Mouse (Mus musculus) gastrocnemius, postnatal 14 days (tissue): Measurements from ENCODE around the gene Dcps. TPM values are rescaled to one million over a fixed set of nuclear protein-coding genes. Genes with fewer than 3 reads are reported as not detected.

Experiments
- DNase-seq: peaks from one replicate; pipeline ENCODE4 v3.0.0; 2021; ENCODE audit warnings: mixed read lengths
- intact Hi-C: fragments of 180-260 bp; cut with DNase I; formaldehyde crosslinking; loops from one replicate; pipeline ENCODE4 v1.15.1; 2025; ENCODE audit warnings: low total_unique reads
- long read RNA-seq, 2 experiments: library from polyadenylated mRNA; stranded (forward); transcript quantifications; one replicate each; pipeline ENCODE4 v2.0.0; 2021
- total RNA-seq, 2 experiments: library from RNA; stranded (reverse); gene quantifications; 2 replicates each; pipeline ENCODE4 v1.2.3; 2021

Dcps gene
- total RNA-seq = 1 to 10 TPM; 5.8 to 7.4 TPM
- long read RNA-seq, experiment 1, transcript Dcps-201 (6 exons, 1,274 nt) = major isoform, 9 of 11 reads
- long read RNA-seq, experiment 1, partial matches to known transcripts = 1 of 11 reads
- long read RNA-seq, experiment 1, other reads (novel, unspliced or antisense) = 0 of 11 reads
- long read RNA-seq, experiment 2, transcript Dcps-201 (6 exons, 1,274 nt) = major isoform, 7 of 7 reads
- long read RNA-seq, experiment 2, partial matches to known transcripts = 0 of 7 reads
- long read RNA-seq, experiment 2, other reads (novel, unspliced or antisense) = 0 of 7 reads

- intact Hi-C loops = no loop called here
- peak; percentile 93 for DNase-seq
Measured at GRCm38 (mm10) chr9:35175251-35176123, at the start of gene Dcps. Gene Dcps, minus strand, starts transcription at chr9:35176061.

GRCm38 (mm10) chr9:35223466-35223865, 47.6 kb upstream of the Dcps start:
- no peak for DNase-seq
- intact Hi-C loops = no loop called here

GRCm38 (mm10) chr9:35217963-35218362, 42.1 kb upstream of the Dcps start:
- intact Hi-C loops = no loop called here
- DNase-seq = no peak

GRCm38 (mm10) chr9:35211573-35212511, 36.0 kb upstream of the Dcps start:
- intact Hi-C loops = no loop called here
- DNase-seq = no peak

GRCm38 (mm10) chr9:35210542-35211474, 34.9 kb upstream of the Dcps start, which contains the start of gene Foxred1:
Gene Foxred1, minus strand, starts transcription at chr9:35211055.
- peak; percentile 99 for DNase-seq
- intact Hi-C loops = no loop called here

- intact Hi-C loops = no loop called here
- DNase-seq = peak; percentile 66
Measured at GRCm38 (mm10) chr9:35204421-35204820, 28.6 kb upstream of the Dcps start.

- no peak for DNase-seq
- intact Hi-C loops = no loop called here
Measured at GRCm38 (mm10) chr9:35203536-35203935, 27.7 kb upstream of the Dcps start.

- no peak for DNase-seq
- intact Hi-C loops = no loop called here
Measured at GRCm38 (mm10) chr9:35200529-35201060, 24.7 kb upstream of the Dcps start.

- intact Hi-C loops = no loop called here
- DNase-seq = peak; percentile 95
Measured at GRCm38 (mm10) chr9:35199772-35200471, 24.1 kb upstream of the Dcps start, which contains the start of the genes Srpr and Tirap. Gene Srpr, plus strand, starts transcription at chr9:35200175. Gene Tirap, minus strand, starts transcription at chr9:35200291.

GRCm38 (mm10) chr9:35198945-35199771, 23.3 kb upstream of the Dcps start:
- DNase-seq = no peak

GRCm38 (mm10) chr9:35198351-35198750, 22.5 kb upstream of the Dcps start:
- intact Hi-C loops = no loop called here
- DNase-seq = no peak

More at GRCm38 (mm10) chr9:35198945-35199771, 23.3 kb upstream of the Dcps start:
- intact Hi-C loops = no loop called here

GRCm38 (mm10) chr9:35197625-35198024, 21.8 kb upstream of the Dcps start:
- DNase-seq = no peak
- intact Hi-C loops = no loop called here

GRCm38 (mm10) chr9:35194048-35194447, 18.2 kb upstream of the Dcps start:
- intact Hi-C loops = no loop called here

GRCm38 (mm10) chr9:35192983-35193542, 17.2 kb upstream of the Dcps start:
- intact Hi-C loops = no loop called here

More at GRCm38 (mm10) chr9:35194048-35194447, 18.2 kb upstream of the Dcps start:
- no peak for DNase-seq

GRCm38 (mm10) chr9:35188700-35189099, 12.8 kb upstream of the Dcps start:
- intact Hi-C loops = loop anchor here (10.0 kb wide), 1 partner anchor 76 kb away; the partner anchor contains the start of genes Fam118b and Rpusd4
- DNase-seq = no peak

More at GRCm38 (mm10) chr9:35192983-35193542, 17.2 kb upstream of the Dcps start:
- no peak for DNase-seq

GRCm38 (mm10) chr9:35187351-35187903, 11.6 kb upstream of the Dcps start:
- DNase-seq = no peak
- intact Hi-C loops = loop anchor here (10.0 kb wide), 1 partner anchor 77 kb away; the partner anchor contains the start of genes Fam118b and Rpusd4
